Mouse (Mus musculus) midbrain, embryonic 14.5 days (tissue): Measurements from ENCODE around the gene Qrich2. TPM values are rescaled to one million over a fixed set of nuclear protein-coding genes. Genes with fewer than 3 reads are reported as not detected.
"Not testable (repeated sequence)": the region's sequence is repeated elsewhere in the genome, so short reads cannot be mapped to it uniquely, and the experiment has no call there.

Experiments
- ATAC-seq: fragments of 200-750 bp; cut with Nextera tagmentation; 2 replicates; pipeline ENCODE4 v1.8.0; 2017; ENCODE audit warnings: moderate number of reproducible peaks, moderate library complexity; ENCODE audit not compliant: low FRiP score, low TSS enrichment
- DNase-seq: peaks from one replicate; pipeline ENCODE4 v3.0.0-alpha.2; 2015
- H3K27ac ChIP-seq: fragments of 300-500 bp; sonication (generic); replicated peaks from 2 replicates; pipeline ENCODE4 v1.5.1; 2014; ENCODE audit warnings: mild to moderate bottlenecking, low read depth, low read length, moderate library complexity
- H3K27me3 ChIP-seq: fragments of 300-500 bp; sonication (generic); 2 replicates; pipeline ENCODE4 v1.6.1; 2014; ENCODE audit warnings: low read length, control low read depth, mixed read lengths; ENCODE audit not compliant: control insufficient read depth, insufficient read depth
- H3K36me3 ChIP-seq: fragments of 300-500 bp; sonication (generic); 2 replicates; pipeline ENCODE4 v1.6.1; 2014; ENCODE audit warnings: low read length, control low read depth; ENCODE audit not compliant: control insufficient read depth, insufficient read depth
- H3K4me1 ChIP-seq: fragments of 300-500 bp; sonication (generic); 2 replicates; pipeline ENCODE4 v1.6.1; 2014; ENCODE audit warnings: mild to moderate bottlenecking, antibody characterized with exemption, low read length, control low read depth; ENCODE audit not compliant: control insufficient read depth, insufficient read depth
- H3K4me2 ChIP-seq: fragments of 300-500 bp; sonication (generic); 2 replicates; pipeline ENCODE4 v1.6.1; 2014; ENCODE audit warnings: mild to moderate bottlenecking, low read length, moderate library complexity
- H3K4me3 ChIP-seq: fragments of 300-500 bp; sonication (generic); replicated peaks from 2 replicates; pipeline ENCODE4 v1.5.1; 2014; ENCODE audit warnings: low read depth, low read length
- H3K9ac ChIP-seq: fragments of 300-500 bp; sonication (generic); replicated peaks from 2 replicates; pipeline ENCODE4 v1.6.1; 2014; ENCODE audit warnings: mild to moderate bottlenecking, low read length, moderate library complexity
- H3K9me3 ChIP-seq: fragments of 300-500 bp; sonication (generic); 2 replicates; pipeline ENCODE4 v1.6.1; 2016; ENCODE audit warnings: low read length, control low read depth, mixed read lengths; ENCODE audit not compliant: control insufficient read depth
- WGBS: fragments of 180-500 bp; shearing (Covaris S2); extraction: QIAGEN DNeasy Blood & Tissue Kit; methylation state at CpG from one replicate; pipeline ENCODE4 v1.1.7; 2014; 5-methylcytosine and 5-hydroxymethylcytosine counted together
- polyA plus RNA-seq: library from polyadenylated mRNA; unstranded; fragments of >200 nt; fragmentation: Nextera tagmentation; extraction: Ambion mirVana; gene quantifications from 2 replicates; pipeline ENCODE4 v1.2.1, GENCODE M21; 2014

Qrich2 gene
- polyA plus RNA-seq, 1 experiment from 2014 or later, result not detected

- WGBS, result 89% methylated on average over 3 of the region's 3 CpGs
- H3K27me3 ChIP-seq, result no peaks in the 10 kb centered on the region
- H3K4me1 ChIP-seq, result no peaks in the 10 kb centered on the region
- no peak overlapping the region for H3K4me3 ChIP-seq
- DNase-seq, result no peak
- no peak overlapping the region for H3K4me2 ChIP-seq
- no peak for ATAC-seq
- H3K9me3 ChIP-seq, result no peaks in the 10 kb centered on the region
- H3K9ac ChIP-seq, result no peak overlapping the region
- no peak overlapping the region for H3K27ac ChIP-seq
- H3K36me3 ChIP-seq, result peaks cover 56% of the 10 kb centered on the region
Measured at GRCm38 (mm10) chr11:116470249-116470648, 4.2 kb upstream of the Qrich2 start.

GRCm38 (mm10) chr11:116468338-116468737 lies 2.3 kb upstream of the Qrich2 start:
- ATAC-seq, H3K27ac ChIP-seq, H3K4me2 ChIP-seq, H3K9ac ChIP-seq, H3K27me3 ChIP-seq, DNase-seq, H3K4me1 ChIP-seq, H3K4me3 ChIP-seq, H3K9me3 ChIP-seq: not testable (repeated sequence)
- peaks cover 39% of the 10 kb centered on the region for H3K36me3 ChIP-seq
- 79% methylated on average over 3 of the region's 3 CpGs for WGBS

- 0 out of 2 replicates have a peak, but pooled peaks cover 3% of the 10 kb centered on the region for H3K4me1 ChIP-seq
- H3K27me3 ChIP-seq, result no peaks in the 10 kb centered on the region
- ATAC-seq (0 out of 2 replicates have a peak, but pooled peaks have one; percentile 27), DNase-seq (peak; percentile 87)
- no peaks in the 10 kb centered on the region for H3K36me3 ChIP-seq
- H3K4me3 ChIP-seq, result no peak overlapping the region
- H3K4me2 ChIP-seq, result no peak overlapping the region
- H3K9me3 ChIP-seq, result no peaks in the 10 kb centered on the region
- whole genome bisulfite sequencing, result 16% methylated on average over 2 of the region's 2 CpGs
- H3K9ac ChIP-seq, result no peak overlapping the region
- H3K27ac ChIP-seq, result no peak overlapping the region
Measured at GRCm38 (mm10) chr11:116463833-116464232, 2.2 kb downstream of the Qrich2 start.

- no peak overlapping the region for H3K9ac ChIP-seq
- H3K36me3 ChIP-seq, result no peaks in the 10 kb centered on the region
- H3K9me3 ChIP-seq, result no peaks in the 10 kb centered on the region
- WGBS, result 66% methylated on average over 5 of the region's 5 CpGs
- H3K4me3 ChIP-seq, result no peak overlapping the region
- no peak overlapping the region for H3K4me2 ChIP-seq
- H3K4me1 ChIP-seq, result 0 out of 2 replicates have a peak, but pooled peaks cover 3% of the 10 kb centered on the region
- no peak overlapping the region for H3K27ac ChIP-seq
- ATAC-seq, result no peak
- no peak for DNase-seq
- H3K27me3 ChIP-seq, result no peaks in the 10 kb centered on the region
Measured at GRCm38 (mm10) chr11:116463338-116463737, 2.7 kb downstream of the Qrich2 start.

- Histone ChIP-seq H3K4me3 (no peak overlapping the region), H3K27me3 (no peaks in the 10 kb centered on the region), H3K4me1 (0 out of 2 replicates have a peak, but pooled peaks cover 3% of the 10 kb centered on the region), H3K4me2 (no peak overlapping the region), H3K36me3 (no peaks in the 10 kb centered on the region), H3K27ac (no peak overlapping the region), H3K9ac (no peak overlapping the region), H3K9me3 (no peaks in the 10 kb centered on the region)
- DNase-seq (no peak), ATAC-seq (no peak)
- 52% methylated on average over 4 of the region's 4 CpGs for WGBS
Measured at GRCm38 (mm10) chr11:116459786-116460185, 6.3 kb downstream of the Qrich2 start.

- 88% methylated on average over 8 of the region's 8 CpGs for WGBS
- ATAC-seq, result no peak
- H3K27me3 ChIP-seq, result no peaks in the 10 kb centered on the region
- H3K9me3 ChIP-seq, result no peaks in the 10 kb centered on the region
- no peak overlapping the region for H3K9ac ChIP-seq
- no peak for DNase-seq
- H3K4me3 ChIP-seq, result no peak overlapping the region
- H3K27ac ChIP-seq, result no peak overlapping the region
- H3K4me1 ChIP-seq, result no peaks in the 10 kb centered on the region
- no peaks in the 10 kb centered on the region for H3K36me3 ChIP-seq
- H3K4me2 ChIP-seq, result no peak overlapping the region
Measured at GRCm38 (mm10) chr11:116456234-116456633, 9.8 kb downstream of the Qrich2 start.

GRCm38 (mm10) chr11:116453889-116454288 lies 12.2 kb downstream of the Qrich2 start:
- Histone ChIP-seq H3K9ac (no peak overlapping the region), H3K4me2 (no peak overlapping the region), H3K4me3 (no peak overlapping the region), H3K4me1 (no peaks in the 10 kb centered on the region), H3K27ac (no peak overlapping the region), H3K27me3 (no peaks in the 10 kb centered on the region), H3K36me3 (no peaks in the 10 kb centered on the region), H3K9me3 (peaks cover 6% of the 10 kb centered on the region)
- ATAC-seq (no peak), DNase-seq (no peak)
- WGBS, result 95% methylated on average over 10 of the region's 10 CpGs

- ATAC-seq (no peak), DNase-seq (no peak)
- WGBS, result over 99% methylated on average over 3 of the region's 3 CpGs
- no peak overlapping the region for H3K4me3 ChIP-seq
- H3K4me1 ChIP-seq, result no peaks in the 10 kb centered on the region
- no peak overlapping the region for H3K9ac ChIP-seq
- no peaks in the 10 kb centered on the region for H3K36me3 ChIP-seq
- no peak overlapping the region for H3K4me2 ChIP-seq
- H3K27me3 ChIP-seq, result peaks cover 8% of the 10 kb centered on the region; the same call in 1 of the 2 replicates
- H3K9me3 ChIP-seq, result peaks cover 6% of the 10 kb centered on the region
- no peak overlapping the region for H3K27ac ChIP-seq
Measured at GRCm38 (mm10) chr11:116449341-116449740, 16.7 kb downstream of the Qrich2 start.

- DNase-seq (no peak), ATAC-seq (no peak)
- no peak overlapping the region for H3K27ac ChIP-seq
- no peak overlapping the region for H3K4me2 ChIP-seq
- H3K9ac ChIP-seq, result no peak overlapping the region
- H3K36me3 ChIP-seq, result no peaks in the 10 kb centered on the region
- H3K4me1 ChIP-seq, result no peaks in the 10 kb centered on the region
- peaks cover 6% of the 10 kb centered on the region for H3K9me3 ChIP-seq
- WGBS, result 73% methylated on average over 5 of the region's 5 CpGs
- peaks cover 8% of the 10 kb centered on the region; the same call in 1 of the 2 replicates for H3K27me3 ChIP-seq
- H3K4me3 ChIP-seq, result no peak overlapping the region
Measured at GRCm38 (mm10) chr11:116447822-116448221, 18.2 kb downstream of the Qrich2 start.
